In genomic region chr2:160361442-160362121, GRCm38 (mm10) we compare ENCODE assay signal across 10 mouse cellular contexts. TPM values are rescaled to one million over a fixed set of nuclear protein-coding genes. Genes with fewer than 3 reads are reported as not detected.
DNase-seq lines count a peak whose midpoint lies in the region; ATAC-seq and TF ChIP-seq lines count a peak whose summit lies in the region.
"Had no signal": no experiment of that assay in that cellular context is flagged by ENCODE, and none has a peak within 500 bp of the region (broad histone marks: within the 10 kb centered on the region; RNA-seq: fewer than 3 reads in every experiment).

No protein-coding gene starts in this region.

- peaks cover 73% of the 10 kb centered on the region for H3K27me3 ChIP-seq in hindbrain, embryonic 11.5 days (ENCODE audit: control insufficient read depth, insufficient read depth, low read length)
- peaks cover 82% of the 10 kb centered on the region for H3K27me3 ChIP-seq in hindbrain, embryonic 12.5 days
- peaks cover 99% of the 10 kb centered on the region for H3K27me3 ChIP-seq in embryonic facial prominence, embryonic 10.5 days (replicated peaks; ENCODE audit: low read depth, poor library complexity, severe bottlenecking)
- peaks cover 69% of the 10 kb centered on the region for H3K27me3 ChIP-seq in liver, postnatal 0 days (ENCODE audit: insufficient read depth, low read length)

- no peak for TF ChIP-seq CTCF in liver, postnatal 0 days (IDR thresholded peaks at IDR 0.05; ENCODE audit: low read depth)

- no peak overlapping the region for H3K4me2 ChIP-seq in hindbrain, embryonic 11.5 days (replicated peaks; ENCODE audit: low read depth, low read length)
- no peak overlapping the region for H3K4me2 ChIP-seq in hindbrain, embryonic 12.5 days (replicated peaks)
- peak overlapping the region; percentile 22; the same call in 1 of the 2 replicates for H3K4me2 ChIP-seq in liver, postnatal 0 days (ENCODE audit: low read depth, low read length)
- H3K4me2 ChIP-seq: kidney, embryonic 15.5 days had no signal

- H3K9me3 ChIP-seq in hindbrain, embryonic 11.5 days (ENCODE audit: control insufficient read depth, low read length): no peaks in the 10 kb centered on the region
- no peaks in the 10 kb centered on the region for H3K9me3 ChIP-seq in hindbrain, embryonic 12.5 days (replicated peaks)
- no peaks in the 10 kb centered on the region for H3K9me3 ChIP-seq in embryonic facial prominence, embryonic 10.5 days
- no peaks in the 10 kb centered on the region for H3K9me3 ChIP-seq in liver, postnatal 0 days (ENCODE audit: low read length)
- H3K9me3 ChIP-seq: kidney, embryonic 15.5 days had no signal

- H3K27ac ChIP-seq in hindbrain, embryonic 11.5 days (ENCODE audit: low read depth, low read length): no peak overlapping the region
- H3K27ac ChIP-seq in hindbrain, embryonic 12.5 days: no peak overlapping the region
- no peak overlapping the region for H3K27ac ChIP-seq in embryonic facial prominence, embryonic 10.5 days (replicated peaks)
- H3K27ac ChIP-seq in liver, postnatal 0 days (ENCODE audit: low read depth): no peak overlapping the region
- H3K27ac ChIP-seq: kidney, embryonic 15.5 days had no signal

- no peak overlapping the region for H3K9ac ChIP-seq in hindbrain, embryonic 11.5 days (ENCODE audit: low read depth, low read length)
- H3K9ac ChIP-seq in hindbrain, embryonic 12.5 days: no peak overlapping the region
- no peak overlapping the region for H3K9ac ChIP-seq in liver, postnatal 0 days (replicated peaks)
- H3K9ac ChIP-seq: kidney, embryonic 15.5 days had no signal

- no peaks in the 10 kb centered on the region for H3K36me3 ChIP-seq in hindbrain, embryonic 11.5 days (ENCODE audit: control insufficient read depth, insufficient read depth, low read length)
- H3K36me3 ChIP-seq in hindbrain, embryonic 12.5 days: no peaks in the 10 kb centered on the region
- no peaks in the 10 kb centered on the region for H3K36me3 ChIP-seq in embryonic facial prominence, embryonic 10.5 days (replicated peaks)
- H3K36me3 ChIP-seq in liver, postnatal 0 days (replicated peaks; ENCODE audit: insufficient read depth, low read length): no peaks in the 10 kb centered on the region
- H3K36me3 ChIP-seq: kidney, embryonic 15.5 days had no signal

- 0 out of 2 replicates have a peak, but pooled peaks cover 6% of the 10 kb centered on the region for H3K4me1 ChIP-seq in hindbrain, embryonic 11.5 days (replicated peaks; ENCODE audit: control insufficient read depth, insufficient read depth, low read length)
- H3K4me1 ChIP-seq in hindbrain, embryonic 12.5 days: peaks cover 43% of the 10 kb centered on the region
- peaks cover 39% of the 10 kb centered on the region for H3K4me1 ChIP-seq in embryonic facial prominence, embryonic 10.5 days
- H3K4me1 ChIP-seq in liver, postnatal 0 days (ENCODE audit: insufficient read depth): peaks cover 5% of the 10 kb centered on the region

- ATAC-seq in hindbrain, embryonic 11.5 days (ENCODE audit: low FRiP score): no peak
- ATAC-seq in hindbrain, embryonic 12.5 days (ENCODE audit: low FRiP score): no peak
- ATAC-seq in hematopoietic stem cell, adult 5-6 weeks (replicated peaks in 1 of 2; ENCODE audit: insufficient read depth in 1 of 2, low FRiP score in 2 of 2, low TSS enrichment in 1 of 2, low read depth in 1 of 2, poor library complexity in 2 of 2, severe bottlenecking in 2 of 2): peak; percentile 68 to 74
- 0 out of 2 replicates have a peak, but pooled peaks have one; percentile 35 for ATAC-seq in liver, postnatal 0 days

- no peak overlapping the region for H3K4me3 ChIP-seq in hindbrain, embryonic 11.5 days (ENCODE audit: low read depth, low read length)
- no peak overlapping the region for H3K4me3 ChIP-seq in hindbrain, embryonic 12.5 days
- H3K4me3 ChIP-seq in embryonic facial prominence, embryonic 10.5 days: no peak overlapping the region
- no peak overlapping the region for H3K4me3 ChIP-seq in liver, postnatal 0 days (ENCODE audit: low read depth, low read length)
- H3K4me3 ChIP-seq: kidney, embryonic 15.5 days had no signal

- peak; percentile 39 for DNase-seq in hindbrain, embryonic 11.5 days (ENCODE audit: low spot score)
- peak; percentile 32 for DNase-seq in embryonic facial prominence, embryonic 10.5 days (ENCODE audit: low spot score)
- DNase-seq in liver, postnatal 0 days: no peak
- no peak for DNase-seq in gastrocnemius, postnatal 25 days
- no peak for DNase-seq in right cerebral cortex, postnatal 36 days (ENCODE audit: low spot score in 2 of 2)
- DNase-seq in cerebellum, adult 11 months: no peak
- DNase-seq: cerebellum, postnatal 10 days had no signal

- no peak for TF ChIP-seq EP300 in liver, postnatal 0 days (IDR thresholded peaks at IDR 0.05; ENCODE audit: low read depth)

- WGBS in hindbrain, embryonic 11.5 days: 3% methylated on average over 16 of the region's 16 CpGs
- WGBS in hindbrain, embryonic 12.5 days: 6% methylated on average over 16 of the region's 16 CpGs
- 4% methylated on average over 16 of the region's 16 CpGs for WGBS in embryonic facial prominence, embryonic 10.5 days
- 16% methylated on average over 16 of the region's 16 CpGs for WGBS in liver, postnatal 0 days (ENCODE audit: insufficient replicate concordance)

RNA-seq across cellular contexts. Expression of gene Mafb, which starts 5.3 kb away (rescaled TPM):
- 8.9 and 10.4 TPM in 2 replicates for polyA plus RNA-seq in hindbrain, embryonic 11.5 days (2014; fragmentation: Nextera tagmentation; extraction: Ambion mirVana)
- polyA plus RNA-seq in hindbrain, embryonic 12.5 days (2016; fragmentation: Nextera tagmentation; extraction: Ambion mirVana): 17.9 and 23.9 TPM in 2 replicates
- 5.3 and 6.7 TPM in 2 replicates for polyA plus RNA-seq in embryonic facial prominence, embryonic 10.5 days (2016; fragmentation: Nextera tagmentation; extraction: Ambion mirVana)
- 0.56 and 1.5 TPM in 2 replicates for total RNA-seq in hematopoietic stem cell, adult 5-6 weeks (2017)
- 9.2 and 11.6 TPM in 2 replicates for polyA plus RNA-seq in liver, postnatal 0 days (2015; fragmentation: Nextera tagmentation; extraction: Ambion mirVana)
- total RNA-seq in gastrocnemius, postnatal 25 days (2021): 10 to 100 TPM; 17.0 to 42.9 TPM

RNA-seq across cellular contexts. Expression of gene Gm826, which starts 27.6 kb away (rescaled TPM):
- polyA plus RNA-seq in hindbrain, embryonic 11.5 days (2014; fragmentation: Nextera tagmentation; extraction: Ambion mirVana): 0.45 TPM in 1 of 2 replicates, not detected in the other
- polyA plus RNA-seq in hindbrain, embryonic 12.5 days (2016; fragmentation: Nextera tagmentation; extraction: Ambion mirVana): not detected in 2 replicates
- polyA plus RNA-seq in embryonic facial prominence, embryonic 10.5 days (2016; fragmentation: Nextera tagmentation; extraction: Ambion mirVana): 0.19 and 0.36 TPM in 2 replicates
- not detected in 2 replicates for total RNA-seq in hematopoietic stem cell, adult 5-6 weeks (2017)
- 1.2 and 1.6 TPM in 2 replicates for polyA plus RNA-seq in liver, postnatal 0 days (2015; fragmentation: Nextera tagmentation; extraction: Ambion mirVana)
- total RNA-seq in gastrocnemius, postnatal 25 days (2021): 1 to 10 TPM; 2.3 to 3.0 TPM

Comparison
In these comparisons a context has a peak if more than half of its experiments do, and no peak if none do; other contexts are left out.
1. ATAC-seq: peak in hematopoietic stem cell, adult 5-6 weeks (2 of 2) and liver, postnatal 0 days (single experiment); none in hindbrain, embryonic 11.5 days (single experiment) and hindbrain, embryonic 12.5 days (single experiment).
2. DNase-seq: peak in hindbrain, embryonic 11.5 days (single experiment) and embryonic facial prominence, embryonic 10.5 days (single experiment); none in liver, postnatal 0 days (single experiment), gastrocnemius, postnatal 25 days (single experiment), right cerebral cortex, postnatal 36 days (0 of 2) and cerebellum, adult 11 months (single experiment).